In genomic region chr19:59171151-59171870, GRCm38 (mm10) we compare ENCODE assay signal across 12 mouse cellular contexts. TPM values are rescaled to one million over a fixed set of nuclear protein-coding genes. Genes with fewer than 3 reads are reported as not detected.
DNase-seq lines count a peak whose midpoint lies in the region; ATAC-seq and TF ChIP-seq lines count a peak whose summit lies in the region.
"Had no signal": no experiment of that assay in that cellular context is flagged by ENCODE, and none has a peak within 500 bp of the region (broad histone marks: within the 10 kb centered on the region; RNA-seq: fewer than 3 reads in every experiment).

No protein-coding gene starts in this region.

- H3K27me3 ChIP-seq in heart, postnatal 0 days (ENCODE audit: control insufficient read depth, insufficient read depth, low read length): peaks cover 98% of the 10 kb centered on the region
- H3K27me3 ChIP-seq in embryonic facial prominence, embryonic 11.5 days (ENCODE audit: control insufficient read depth, insufficient read depth, low read length): peaks cover 78% of the 10 kb centered on the region
- H3K27me3 ChIP-seq in hindbrain, postnatal 0 days (ENCODE audit: insufficient read depth, low read length): peaks cover 82% of the 10 kb centered on the region
- peaks cover 96% of the 10 kb centered on the region for H3K27me3 ChIP-seq in neural tube, embryonic 11.5 days (ENCODE audit: control insufficient read depth, insufficient read depth, low read length)

- no peak overlapping the region for H3K27ac ChIP-seq in heart, postnatal 0 days (ENCODE audit: low read depth)
- no peak overlapping the region for H3K27ac ChIP-seq in embryonic facial prominence, embryonic 11.5 days (replicated peaks; ENCODE audit: low read depth, low read length)
- H3K27ac ChIP-seq in hindbrain, postnatal 0 days: no peak overlapping the region
- H3K27ac ChIP-seq in neural tube, embryonic 11.5 days (ENCODE audit: low read depth, low read length): no peak overlapping the region
- H3K27ac ChIP-seq: gastrocnemius, adult 2 months had no signal

- TF ChIP-seq EP300 in heart, postnatal 0 days (IDR thresholded peaks at IDR 0.05; ENCODE audit: low read depth): no peak

- peaks cover 11% of the 10 kb centered on the region; the same call in 1 of the 2 replicates for H3K4me1 ChIP-seq in heart, postnatal 0 days (ENCODE audit: control insufficient read depth, insufficient read depth)
- H3K4me1 ChIP-seq in embryonic facial prominence, embryonic 11.5 days (ENCODE audit: control insufficient read depth, insufficient read depth, low read length): no peaks in the 10 kb centered on the region
- peaks cover 6% of the 10 kb centered on the region; the same call in 1 of the 2 replicates for H3K4me1 ChIP-seq in hindbrain, postnatal 0 days (ENCODE audit: insufficient read depth, low read length)
- H3K4me1 ChIP-seq in neural tube, embryonic 11.5 days (ENCODE audit: control insufficient read depth, insufficient read depth, low read length): peaks cover 6% of the 10 kb centered on the region

- ATAC-seq in heart, postnatal 0 days (ENCODE audit: insufficient read depth, low read depth): no peak
- peak; percentile 71 for ATAC-seq in embryonic facial prominence, embryonic 11.5 days (replicated peaks; ENCODE audit: insufficient number of reproducible peaks, low FRiP score, low TSS enrichment, low read depth)
- 0 out of 2 replicates have a peak, but pooled peaks have one; percentile 35 for ATAC-seq in hindbrain, postnatal 0 days
- ATAC-seq in neural tube, embryonic 11.5 days (ENCODE audit: insufficient read depth, low FRiP score, low TSS enrichment): no peak

- no peak for DNase-seq in heart, postnatal 0 days (ENCODE audit: low spot score)
- no peak for DNase-seq in heart, adult 9 months (ENCODE audit: low spot score in 2 of 2)
- peak; percentile 63 for DNase-seq in embryonic facial prominence, embryonic 11.5 days (ENCODE audit: low spot score)
- no peak for DNase-seq in hindbrain, postnatal 0 days (ENCODE audit: low spot score)
- no peak for DNase-seq in neural tube, embryonic 11.5 days (ENCODE audit: low spot score)
- no peak for DNase-seq in adrenal gland, postnatal 25 days
- DNase-seq in kidney, postnatal 10 days: no peak
- DNase-seq in frontal cortex, postnatal 14 days (ENCODE audit: low spot score in 2 of 2): no peak
- DNase-seq: cerebellum, adult 8-10 months; gastrocnemius, adult 2 months; kidney, postnatal 25 days had no signal

- H3K9me3 ChIP-seq in heart, postnatal 0 days (replicated peaks; ENCODE audit: control insufficient read depth, low read length): no peaks in the 10 kb centered on the region
- H3K9me3 ChIP-seq in embryonic facial prominence, embryonic 11.5 days (replicated peaks; ENCODE audit: control insufficient read depth, low read length): no peaks in the 10 kb centered on the region
- H3K9me3 ChIP-seq in hindbrain, postnatal 0 days (ENCODE audit: low read length): no peaks in the 10 kb centered on the region
- no peaks in the 10 kb centered on the region for H3K9me3 ChIP-seq in neural tube, embryonic 11.5 days (ENCODE audit: control insufficient read depth, low read length)

- H3K9ac ChIP-seq in heart, postnatal 0 days (replicated peaks; ENCODE audit: low read depth, low read length): no peak overlapping the region
- no peak overlapping the region for H3K9ac ChIP-seq in embryonic facial prominence, embryonic 11.5 days (replicated peaks; ENCODE audit: low read length)
- no peak overlapping the region for H3K9ac ChIP-seq in hindbrain, postnatal 0 days (replicated peaks; ENCODE audit: low read length)
- no peak overlapping the region for H3K9ac ChIP-seq in neural tube, embryonic 11.5 days (ENCODE audit: low read length)

- no peaks in the 10 kb centered on the region for H3K36me3 ChIP-seq in heart, postnatal 0 days (replicated peaks; ENCODE audit: control insufficient read depth, insufficient read depth, low read length)
- no peaks in the 10 kb centered on the region for H3K36me3 ChIP-seq in embryonic facial prominence, embryonic 11.5 days (replicated peaks; ENCODE audit: control insufficient read depth, insufficient read depth, low read depth, low read length)
- H3K36me3 ChIP-seq in hindbrain, postnatal 0 days (ENCODE audit: insufficient read depth, low read length): no peaks in the 10 kb centered on the region
- H3K36me3 ChIP-seq in neural tube, embryonic 11.5 days (ENCODE audit: control insufficient read depth, insufficient read depth, low read length): no peaks in the 10 kb centered on the region

- no peak for TF ChIP-seq CTCF in heart, postnatal 0 days (IDR thresholded peaks at IDR 0.05; ENCODE audit: low read depth)
- TF ChIP-seq CTCF in hindbrain, postnatal 0 days (IDR thresholded peaks at IDR 0.05; ENCODE audit: low read depth): no peak

- H3K4me3 ChIP-seq in heart, postnatal 0 days (ENCODE audit: low read depth, low read length): 0 out of 2 replicates have a peak overlapping the region, but pooled peaks have one; percentile 6
- no peak overlapping the region; the same call in 1 of the 2 replicates for H3K4me3 ChIP-seq in embryonic facial prominence, embryonic 11.5 days (ENCODE audit: low read depth, low read length)
- H3K4me3 ChIP-seq in hindbrain, postnatal 0 days (ENCODE audit: low read length): no peak overlapping the region
- no peak overlapping the region for H3K4me3 ChIP-seq in neural tube, embryonic 11.5 days (ENCODE audit: low read depth, low read length)

- 0 out of 2 replicates have a peak overlapping the region, but pooled peaks have one; percentile 0 for H3K4me2 ChIP-seq in heart, postnatal 0 days (ENCODE audit: low read depth, low read length)
- no peak overlapping the region; the same call in 1 of the 2 replicates for H3K4me2 ChIP-seq in embryonic facial prominence, embryonic 11.5 days (ENCODE audit: low read depth, low read length)
- 0 out of 2 replicates have a peak overlapping the region, but pooled peaks have one; percentile 21 for H3K4me2 ChIP-seq in hindbrain, postnatal 0 days (ENCODE audit: low read depth, low read length)
- 0 out of 2 replicates have a peak overlapping the region, but pooled peaks have one; percentile 5 for H3K4me2 ChIP-seq in neural tube, embryonic 11.5 days (ENCODE audit: low read depth)
- H3K4me2 ChIP-seq: liver, embryonic 11.5 days had no signal

- WGBS in heart, postnatal 0 days: 1% methylated on average over 35 of the region's 38 CpGs
- WGBS in embryonic facial prominence, embryonic 11.5 days: under 1% methylated on average over 37 of the region's 38 CpGs
- WGBS in hindbrain, postnatal 0 days: 1% methylated on average over 37 of the region's 38 CpGs
- WGBS in neural tube, embryonic 11.5 days: under 1% methylated on average over 28 of the region's 38 CpGs

RNA-seq across cellular contexts. Expression of gene Vax1, which starts 1.5 kb away (rescaled TPM):
- total RNA-seq in heart, postnatal 0 days (2014; rRNA removed; ENCODE audit: low replicate concordance): not detected in 2 replicates
- not detected in 2 replicates for polyA plus RNA-seq in heart, postnatal 0 days (2015; fragmentation: Nextera tagmentation; extraction: Ambion mirVana)
- 2.2 and 2.6 TPM in 2 replicates for polyA plus RNA-seq in embryonic facial prominence, embryonic 11.5 days (2014; fragmentation: Nextera tagmentation; extraction: Ambion mirVana)
- total RNA-seq in hindbrain, postnatal 0 days (2014; rRNA removed): not detected in 2 replicates
- not detected in 2 replicates for polyA plus RNA-seq in hindbrain, postnatal 0 days (2015; fragmentation: Nextera tagmentation; extraction: Ambion mirVana)
- not detected in 2 replicates for polyA plus RNA-seq in neural tube, embryonic 11.5 days (2014; fragmentation: Nextera tagmentation; extraction: Ambion mirVana)
- not detected in 2 replicates for total RNA-seq in adrenal gland, postnatal 25 days (2021)
- total RNA-seq: gastrocnemius, adult 2 months had no signal
- polyA plus RNA-seq: liver, embryonic 11.5 days had no signal

RNA-seq across cellular contexts. Expression of gene Kcnk18, which starts 47.7 kb away (rescaled TPM):
- total RNA-seq in heart, postnatal 0 days (2014; rRNA removed; ENCODE audit: low replicate concordance): not detected in 2 replicates
- not detected in 2 replicates for polyA plus RNA-seq in heart, postnatal 0 days (2015; fragmentation: Nextera tagmentation; extraction: Ambion mirVana)
- not detected in 2 replicates for polyA plus RNA-seq in embryonic facial prominence, embryonic 11.5 days (2014; fragmentation: Nextera tagmentation; extraction: Ambion mirVana)
- total RNA-seq in hindbrain, postnatal 0 days (2014; rRNA removed): not detected in 2 replicates
- polyA plus RNA-seq in hindbrain, postnatal 0 days (2015; fragmentation: Nextera tagmentation; extraction: Ambion mirVana): 0.05 TPM in 1 of 2 replicates, not detected in the other
- polyA plus RNA-seq in neural tube, embryonic 11.5 days (2014; fragmentation: Nextera tagmentation; extraction: Ambion mirVana): not detected in 2 replicates
- total RNA-seq in adrenal gland, postnatal 25 days (2021): not detected in 2 replicates
- total RNA-seq: gastrocnemius, adult 2 months had no signal
- polyA plus RNA-seq: liver, embryonic 11.5 days had no signal

Comparison
In these comparisons a context has a peak if more than half of its experiments do, and no peak if none do; other contexts are left out.
1. ATAC-seq: peak in embryonic facial prominence, embryonic 11.5 days (single experiment) and hindbrain, postnatal 0 days (single experiment); none in heart, postnatal 0 days (single experiment) and neural tube, embryonic 11.5 days (single experiment).